Mouse (Mus musculus) CH12.LX (cell line): ENCODE data around the gene Tgfbr3.

ENCODE experiments used
- BHLHE40 ChIP-seq: IDR thresholded peaks from 2 replicates; pipeline ENCODE4 v1.6.1; 2011; ENCODE audit warnings: mild to moderate bottlenecking, low read depth, low read length, improper control_type of control experiment
- CHD2 ChIP-seq: IDR thresholded peaks from 2 replicates; pipeline ENCODE4 v1.6.1; 2011; ENCODE audit warnings: low read length, improper control_type of control experiment
- CTCF ChIP-seq, 2 experiments: IDR thresholded peaks in 1 of 2; conservative IDR thresholded peaks in 1 of 2; 2 replicates each; pipeline ENCODE4 v1.5.1; 2011 to 2012; ENCODE audit warnings: low read depth in 2 of 2, low read length in 2 of 2, improper control_type of control experiment in 1 of 2, inconsistent platforms in 1 of 2, mild to moderate bottlenecking in 1 of 2, moderate library complexity in 1 of 2
- E2F4 ChIP-seq: IDR thresholded peaks from 2 replicates; pipeline ENCODE4 v1.6.1; 2011; ENCODE audit warnings: low read depth, low read length, improper control_type of control experiment; ENCODE audit not compliant: insufficient replicate concordance
- EP300 ChIP-seq: IDR thresholded peaks from 2 replicates; pipeline ENCODE4 v1.6.1; 2011; ENCODE audit warnings: low read length, improper control_type of control experiment
- HCFC1 ChIP-seq: IDR thresholded peaks from 2 replicates; pipeline ENCODE4 v1.6.1; 2012; ENCODE audit warnings: low read depth, mild to moderate bottlenecking, inconsistent platforms, low read length, improper control_type of control experiment
- KAT2A ChIP-seq: IDR thresholded peaks from 2 replicates; pipeline ENCODE4 v1.6.1; 2012; ENCODE audit warnings: low read length, improper control_type of control experiment, inconsistent platforms; ENCODE audit not compliant: insufficient replicate concordance
- MAFK ChIP-seq: IDR thresholded peaks from 2 replicates; pipeline ENCODE4 v1.6.1; 2011; ENCODE audit warnings: low read length, improper control_type of control experiment; ENCODE audit not compliant: insufficient replicate concordance
- MXI1 ChIP-seq: IDR thresholded peaks from 2 replicates; pipeline ENCODE4 v1.6.1; 2011; ENCODE audit warnings: mild to moderate bottlenecking, low read depth, low read length, improper control_type of control experiment
- NELFE ChIP-seq: IDR thresholded peaks from 2 replicates; pipeline ENCODE4 v1.6.1; 2011; ENCODE audit warnings: low read depth, low read length, improper control_type of control experiment
- POLR2A ChIP-seq: IDR thresholded peaks from 2 replicates; pipeline ENCODE4 v1.6.1; 2011; ENCODE audit warnings: low read depth, mild to moderate bottlenecking, improper control_type of control experiment, low read length
- SMC3 ChIP-seq: IDR thresholded peaks from 2 replicates; pipeline ENCODE4 v1.6.1; 2011; ENCODE audit warnings: low read depth, low read length, improper control_type of control experiment
- TCF12 ChIP-seq: IDR thresholded peaks from 2 replicates; pipeline ENCODE4 v1.6.1; 2014; ENCODE audit warnings: low read depth, mild to moderate bottlenecking, inconsistent platforms, low read length, improper control_type of control experiment
- ZNF384 ChIP-seq: IDR thresholded peaks from 2 replicates; pipeline ENCODE4 v1.6.1; 2012; ENCODE audit warnings: low read depth, low read length, improper control_type of control experiment, inconsistent platforms

GRCm38 (mm10) chr5:107307432-107307831 is 18.0 kb upstream of the Tgfbr3 start:
- no peak for TF ChIP-seq MAFK
- TF ChIP-seq CTCF (conservative IDR thresholded peaks at IDR 0.05 in 1 of 2, IDR thresholded peaks at IDR 0.05 in 1 of 2; ENCODE audit: low read depth in 2 of 2, low read length in 2 of 2), result no peak
- no peak for TF ChIP-seq ZNF384
- no peak for TF ChIP-seq KAT2A
- no peak for TF ChIP-seq NELFE
- no peak for TF ChIP-seq E2F4
- TF ChIP-seq BHLHE40, result no peak
- no peak for TF ChIP-seq TCF12
- TF ChIP-seq SMC3, result no peak
- no peak for TF ChIP-seq EP300
- no peak for TF ChIP-seq MXI1
- no peak for TF ChIP-seq POLR2A
- TF ChIP-seq CHD2, result no peak
- no peak for TF ChIP-seq HCFC1
